Mouse (Mus musculus): ENCODE results near the gene Zdhhc22.
A peak's percentile ranks its signal among the peaks of the same experiment; 100 is the strongest.

The Zdhhc22 gene

GRCm38 (mm10) chr12:86989890-86990754, at the start of gene Zdhhc22:
Gene Zdhhc22, minus strand, starts transcription at chr12:86990430.
- peak; percentile 51 for ATAC-seq (ENCODE audit: low TSS enrichment)

DNA sequence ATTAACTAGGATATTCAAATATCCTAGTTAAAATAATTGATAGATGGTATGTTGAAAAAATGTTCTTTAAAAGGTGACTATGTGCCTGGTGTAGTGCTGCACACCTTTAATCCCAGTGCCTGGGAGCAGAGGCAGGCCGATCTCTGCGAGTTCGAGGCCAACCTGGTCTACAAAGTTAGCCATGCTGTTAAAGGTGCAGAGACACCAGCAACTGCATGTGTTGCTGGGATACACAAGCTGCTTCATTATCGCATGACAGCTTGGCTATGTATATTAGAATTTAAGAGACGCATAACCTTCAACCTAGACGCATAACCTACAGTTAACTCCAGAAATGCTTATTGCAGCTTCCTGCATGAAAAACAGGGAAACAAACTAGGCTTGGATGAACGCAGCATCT, 46.4 kb upstream of the Zdhhc22 start:
- ATAC-seq (ENCODE audit: low TSS enrichment), result no peak

DNA sequence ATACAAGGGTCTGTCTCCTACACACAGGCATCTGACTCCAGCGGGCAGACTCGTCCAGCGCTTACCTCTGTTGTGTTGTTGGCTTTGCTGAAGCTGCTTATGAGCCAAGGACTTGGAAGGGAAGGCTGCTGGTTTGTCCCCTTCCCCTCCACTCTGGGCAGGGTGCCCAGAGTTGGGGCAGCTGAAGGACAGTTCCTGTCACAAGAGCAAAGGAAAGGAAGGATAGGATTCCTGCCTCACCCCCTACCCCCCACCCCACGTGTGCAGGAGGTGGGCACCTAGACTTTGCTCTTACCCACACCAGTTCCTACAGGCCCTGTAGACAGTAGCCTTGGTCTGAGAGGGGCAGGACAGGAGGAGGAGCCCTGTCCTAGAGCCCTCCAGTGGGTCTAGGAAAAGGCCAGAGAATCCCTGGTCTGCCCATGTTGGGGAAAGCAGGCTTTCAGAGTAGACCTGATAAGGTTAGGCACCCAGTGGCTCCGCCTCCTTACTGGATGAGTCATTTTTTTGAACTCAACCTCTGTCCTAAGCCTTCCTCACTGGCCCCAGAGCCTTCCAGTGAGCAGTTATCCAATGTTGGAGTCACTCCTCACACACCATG, 41.0 kb upstream of the Zdhhc22 start:
- ATAC-seq (ENCODE audit: low TSS enrichment), result no peak

- ATAC-seq (ENCODE audit: low TSS enrichment), result no peak
These were observed 39.2 kb upstream of the Zdhhc22 start for GRCm38 (mm10) chr12:87029251-87029976.

- no peak for ATAC-seq (ENCODE audit: low TSS enrichment)
These were observed 37.8 kb upstream of the Zdhhc22 start for GRCm38 (mm10) chr12:87028068-87028467.

- no peak for ATAC-seq (ENCODE audit: low TSS enrichment)
These were observed 37.2 kb upstream of the Zdhhc22 start for GRCm38 (mm10) chr12:87027391-87027790.

DNA sequence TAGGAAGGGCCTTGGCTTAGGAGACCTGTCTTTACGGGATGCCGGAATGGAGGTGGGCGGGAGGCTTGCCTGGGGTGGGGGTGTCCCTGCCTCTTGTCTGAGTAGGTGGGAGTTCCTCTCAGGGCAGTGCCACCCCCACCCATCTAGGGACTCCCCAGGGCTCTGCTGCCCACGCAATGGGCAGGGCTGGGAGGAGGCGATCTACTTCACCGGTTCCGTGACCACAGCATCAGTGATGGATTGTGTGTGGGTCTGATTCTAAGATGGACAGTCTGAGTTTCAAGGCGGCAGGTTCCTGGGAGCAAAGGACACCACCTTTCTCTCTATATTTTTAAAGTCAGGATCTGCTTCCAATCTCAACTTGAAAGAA, 36.6 kb upstream of the Zdhhc22 start:
- peak; percentile 50 for ATAC-seq (ENCODE audit: low TSS enrichment)

DNA sequence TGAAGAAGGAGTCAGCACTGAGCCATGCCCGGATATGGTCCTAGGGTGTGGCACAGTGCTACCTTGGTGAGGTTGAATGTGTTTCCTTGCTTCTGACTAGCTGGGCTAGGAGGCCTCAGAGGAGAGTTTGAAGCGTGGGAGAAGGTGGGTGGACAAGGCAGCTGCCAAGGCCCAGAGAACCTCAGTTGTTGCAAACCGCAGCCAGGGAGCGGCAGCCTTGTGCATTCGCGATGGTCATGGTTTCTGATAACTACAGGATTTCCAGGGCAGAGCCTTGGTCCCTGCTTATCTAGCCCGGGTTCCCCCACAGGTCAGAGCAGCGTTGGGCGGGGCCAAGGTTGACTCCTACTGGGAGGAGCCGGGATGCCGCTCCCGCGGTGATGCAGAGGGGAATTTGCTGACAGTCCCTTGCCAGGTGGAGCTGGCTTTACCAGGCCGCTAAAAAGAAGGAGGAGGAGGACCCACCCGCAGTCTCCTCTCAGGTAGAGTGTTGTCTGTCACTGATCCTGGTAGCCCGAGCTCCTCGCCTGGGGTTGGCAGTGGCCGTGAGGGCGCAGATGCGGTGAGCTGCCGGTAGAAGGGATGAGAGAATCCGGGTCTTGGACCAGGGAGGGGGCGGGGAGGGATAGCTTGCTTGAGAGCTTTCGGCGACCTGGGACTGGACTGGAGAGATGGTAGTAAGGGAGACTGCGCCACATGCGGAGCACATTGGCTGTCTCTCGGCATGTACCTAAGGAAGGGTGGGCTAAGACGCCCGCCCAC, 36.1 kb upstream of the Zdhhc22 start:
- ATAC-seq (ENCODE audit: low TSS enrichment), result peak; percentile 78

DNA sequence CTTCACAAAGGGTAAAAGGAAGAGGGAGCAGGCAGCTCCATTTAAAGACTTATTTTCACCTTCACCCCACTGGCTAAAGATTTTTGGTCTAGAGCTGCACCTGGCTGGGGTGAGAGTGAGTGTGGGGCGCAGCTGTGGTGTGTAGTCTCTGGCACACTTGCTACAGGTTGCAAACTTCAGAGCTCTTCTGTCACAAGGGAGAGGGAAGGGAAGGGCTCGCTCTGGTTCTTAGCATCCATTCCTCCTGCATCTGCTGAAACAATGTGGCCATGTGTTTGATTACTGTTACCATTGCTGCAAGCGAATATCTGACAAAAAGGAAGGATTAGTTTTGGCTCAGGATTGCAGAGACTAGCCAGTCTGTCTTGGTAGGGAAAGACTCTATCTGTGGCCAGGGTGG, 33.2 kb upstream of the Zdhhc22 start:
- ATAC-seq (ENCODE audit: low TSS enrichment), result no peak

GRCm38 (mm10) chr12:87022006-87022405, 31.8 kb upstream of the Zdhhc22 start:
- no peak for ATAC-seq (ENCODE audit: low TSS enrichment)

- ATAC-seq (ENCODE audit: low TSS enrichment), result no peak
These were observed 30.8 kb upstream of the Zdhhc22 start, which contains the start of gene Tmem63c for GRCm38 (mm10) chr12:87021040-87021439. Gene Tmem63c, plus strand, starts transcription at chr12:87021340.

DNA sequence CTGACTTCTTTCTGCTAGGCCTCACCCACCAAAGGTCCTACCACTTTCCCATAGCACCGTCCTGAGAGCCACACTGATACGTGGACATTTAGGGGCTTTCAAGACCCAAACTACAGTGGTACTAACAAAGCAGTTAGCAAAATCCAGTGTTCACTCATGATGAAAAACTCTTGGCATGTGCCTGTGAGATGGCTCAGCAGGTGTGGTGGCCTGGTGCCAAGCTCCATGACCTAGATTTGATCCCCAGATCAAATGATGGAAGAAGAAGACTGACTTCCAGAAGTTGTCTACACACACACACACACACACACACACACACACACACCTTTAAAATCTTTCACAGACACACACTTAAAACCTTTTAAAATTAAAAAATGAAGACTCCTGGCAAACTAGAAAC, 28.5 kb upstream of the Zdhhc22 start:
- no peak for ATAC-seq (ENCODE audit: low TSS enrichment)

DNA sequence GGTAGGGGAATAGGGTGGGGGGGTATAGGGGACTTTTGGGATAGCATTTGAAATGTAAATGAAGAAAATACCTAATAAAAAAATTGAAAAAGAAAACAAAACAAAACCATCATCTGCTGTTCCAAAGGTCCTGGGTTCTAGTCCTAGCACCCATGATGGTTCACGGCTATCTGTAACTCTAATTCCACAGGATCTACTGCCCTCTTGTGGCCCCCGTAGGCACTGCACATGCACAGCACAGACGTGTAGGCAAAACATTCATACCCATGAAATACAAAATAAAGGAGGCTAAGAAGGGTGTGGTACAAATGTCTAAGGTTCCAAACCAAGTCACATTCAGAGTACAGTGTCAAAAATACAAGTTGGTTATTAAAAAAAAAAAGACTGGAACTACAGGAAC, 26.8 kb upstream of the Zdhhc22 start:
- ATAC-seq (ENCODE audit: low TSS enrichment), result no peak

- no peak for ATAC-seq (ENCODE audit: low TSS enrichment)
These were observed 14.4 kb upstream of the Zdhhc22 start for GRCm38 (mm10) chr12:87004596-87004995.

GRCm38 (mm10) chr12:87003606-87004005, 13.4 kb upstream of the Zdhhc22 start:
- no peak for ATAC-seq (ENCODE audit: low TSS enrichment)

DNA sequence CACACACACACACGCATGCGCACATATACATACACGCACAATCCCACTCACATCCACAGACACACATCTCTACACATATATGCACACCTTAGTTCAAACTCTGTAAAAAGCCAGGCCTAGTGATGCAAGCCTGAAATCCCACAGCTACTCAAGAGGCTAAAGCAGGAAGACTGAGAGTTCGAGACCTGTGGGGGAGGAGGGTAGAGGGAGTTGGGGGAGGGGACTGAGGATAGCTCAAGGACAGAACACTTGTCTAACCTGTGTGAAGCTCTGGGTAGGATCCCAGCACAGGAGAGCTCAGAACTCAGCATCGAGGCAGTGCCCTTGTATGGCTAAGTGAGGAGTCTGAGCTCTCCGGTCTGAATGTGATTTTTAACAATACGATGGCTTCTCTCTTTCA, 12.6 kb upstream of the Zdhhc22 start:
- no peak for ATAC-seq (ENCODE audit: low TSS enrichment)

- ATAC-seq (ENCODE audit: low TSS enrichment), result no peak
These were observed 12.0 kb upstream of the Zdhhc22 start for GRCm38 (mm10) chr12:87002209-87002608.

- peak; percentile 35; the same call in 1 of the 2 replicates for ATAC-seq (ENCODE audit: low TSS enrichment)
These were observed 10.6 kb upstream of the Zdhhc22 start for GRCm38 (mm10) chr12:87000840-87001176.

GRCm38 (mm10) chr12:87000151-87000839, 10.1 kb upstream of the Zdhhc22 start:
- no peak for ATAC-seq (ENCODE audit: low TSS enrichment)

DNA sequence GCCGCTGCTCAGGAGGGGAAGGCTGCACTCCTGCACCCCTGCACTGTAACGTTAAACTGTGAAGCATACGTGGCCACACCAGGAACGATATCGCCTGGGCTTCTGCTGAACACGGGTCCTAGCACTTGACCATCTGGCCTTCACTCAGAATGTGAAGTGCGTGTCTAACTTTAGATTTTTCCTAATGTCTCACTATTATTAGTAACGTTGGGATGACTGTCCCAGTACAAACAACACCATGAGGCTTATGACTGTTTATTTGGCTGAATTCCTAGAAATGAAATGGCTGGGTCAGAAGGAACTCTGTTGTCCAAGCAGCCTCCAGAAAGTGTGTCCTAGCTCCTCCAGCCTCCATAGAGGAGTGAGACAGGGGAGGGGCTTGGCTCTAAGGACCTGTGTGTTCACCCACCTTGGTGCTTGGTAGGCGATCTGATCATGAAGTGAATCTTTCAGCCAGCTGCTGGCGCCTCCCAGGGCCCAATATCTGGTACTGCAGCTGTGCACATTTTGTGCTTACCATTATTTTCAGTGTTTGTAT, 9.1 kb upstream of the Zdhhc22 start:
- no peak for ATAC-seq (ENCODE audit: low TSS enrichment)

DNA sequence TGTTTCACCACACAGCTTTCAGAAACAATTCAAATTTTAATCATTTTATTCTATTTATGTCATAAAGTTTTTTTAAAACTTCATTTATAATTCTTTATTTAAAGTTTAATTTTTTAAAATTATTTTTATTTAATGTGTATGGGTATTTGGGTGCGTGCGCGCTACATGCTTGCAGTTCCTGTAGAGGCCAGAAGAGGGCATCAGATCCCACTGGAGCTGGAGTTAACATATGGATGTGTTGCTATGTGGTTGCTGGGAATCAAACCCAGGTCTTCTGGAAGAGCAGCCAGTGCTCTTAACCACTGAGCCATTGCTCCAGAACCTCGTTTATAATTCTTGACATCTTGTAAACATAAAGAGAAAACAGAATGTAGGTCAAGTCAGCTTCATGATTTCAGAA, 8.5 kb upstream of the Zdhhc22 start:
- ATAC-seq (ENCODE audit: low TSS enrichment), result no peak

Measured in frontal cortex, adult (tissue).